Mouse (Mus musculus) heart, embryonic 16.5 days (tissue): ENCODE measurements around the gene Pck1. TPM values are rescaled to one million over a fixed set of nuclear protein-coding genes. Genes with fewer than 3 reads are reported as not detected.
"Not testable (repeated sequence)": the region's sequence is repeated elsewhere in the genome, so short reads cannot be mapped to it uniquely, and the experiment has no call there.

Source experiments
- ATAC-seq: fragments of 200-750 bp; cut with Nextera tagmentation; replicated peaks from 2 replicates; pipeline ENCODE4 v1.8.0; 2017; ENCODE audit warnings: moderate number of reproducible peaks; ENCODE audit not compliant: insufficient read depth, low FRiP score; ENCODE audit errors: extremely low read depth
- H3K27ac ChIP-seq: fragments of 300-500 bp; sonication (generic); 2 replicates; pipeline ENCODE4 v1.5.1; 2014; ENCODE audit warnings: mild to moderate bottlenecking, low read length, control low read depth, moderate library complexity
- H3K27me3 ChIP-seq: fragments of 300-500 bp; sonication (generic); 2 replicates; pipeline ENCODE4 v1.6.1; 2014; ENCODE audit warnings: low read length, mixed read lengths; ENCODE audit not compliant: control insufficient read depth, insufficient read depth
- H3K36me3 ChIP-seq: fragments of 300-500 bp; sonication (generic); 2 replicates; pipeline ENCODE4 v1.6.1; 2014; ENCODE audit not compliant: control insufficient read depth, insufficient read depth
- H3K4me1 ChIP-seq: fragments of 300-500 bp; sonication (generic); 2 replicates; pipeline ENCODE4 v1.6.1; 2014; ENCODE audit warnings: low read length, mixed read lengths; ENCODE audit not compliant: control insufficient read depth, insufficient read depth
- H3K4me2 ChIP-seq: fragments of 300-500 bp; sonication (generic); 2 replicates; pipeline ENCODE4 v1.6.1; 2014; ENCODE audit warnings: low read depth, mild to moderate bottlenecking, control low read depth, low read length
- H3K4me3 ChIP-seq: fragments of 300-500 bp; sonication (generic); 2 replicates; pipeline ENCODE4 v1.5.1; 2014; ENCODE audit warnings: mild to moderate bottlenecking, control low read depth, low read length
- H3K9ac ChIP-seq: fragments of 300-500 bp; sonication (generic); 2 replicates; pipeline ENCODE4 v1.6.1; 2014; ENCODE audit warnings: low read length, control low read depth
- H3K9me3 ChIP-seq: fragments of 300-500 bp; sonication (generic); replicated peaks from 2 replicates; pipeline ENCODE4 v1.6.1; 2016; ENCODE audit warnings: low read length; ENCODE audit not compliant: control insufficient read depth
- WGBS: fragments of 180-500 bp; shearing (Covaris S2); extraction: QIAGEN DNeasy Blood & Tissue Kit; methylation state at CpG from one replicate; pipeline ENCODE4 v1.1.7; 2014; 5-methylcytosine and 5-hydroxymethylcytosine counted together
- polyA plus RNA-seq: library from polyadenylated mRNA; unstranded; fragments of >200 nt; fragmentation: Nextera tagmentation; extraction: Ambion mirVana; gene quantifications from 2 replicates; pipeline ENCODE4 v1.2.1, GENCODE M21; 2015

The Pck1 gene
- polyA plus RNA-seq, 1 experiment from 2014 or later: 0.13 TPM

DNA sequence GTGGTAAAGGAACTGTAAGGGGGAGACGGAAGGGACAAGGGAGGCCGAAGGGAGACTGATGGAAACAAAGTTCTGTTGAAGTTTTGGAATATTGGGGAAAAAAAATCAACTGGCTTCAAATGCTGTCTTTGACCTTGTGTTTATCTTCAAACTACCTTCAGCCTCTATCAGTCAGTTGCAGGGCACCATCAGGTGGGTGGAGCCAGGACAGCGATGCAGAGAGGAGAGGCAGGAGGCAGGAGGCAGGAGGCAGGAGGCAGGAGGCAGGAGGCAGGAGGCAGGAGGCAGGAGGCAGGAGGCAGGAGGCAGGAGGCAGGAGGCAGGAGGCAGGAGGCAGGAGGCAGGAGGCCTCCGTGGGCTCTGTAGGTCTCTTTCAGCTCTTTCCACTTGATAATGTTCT is 32.7 kb upstream of the Pck1 start:
- not testable (repeated sequence) for H3K4me3 ChIP-seq, H3K27ac ChIP-seq, H3K4me2 ChIP-seq, H3K27me3 ChIP-seq, ATAC-seq, H3K4me1 ChIP-seq, H3K36me3 ChIP-seq, H3K9ac ChIP-seq, H3K9me3 ChIP-seq
- 51% methylated on average over 4 of the region's 4 CpGs for WGBS

DNA sequence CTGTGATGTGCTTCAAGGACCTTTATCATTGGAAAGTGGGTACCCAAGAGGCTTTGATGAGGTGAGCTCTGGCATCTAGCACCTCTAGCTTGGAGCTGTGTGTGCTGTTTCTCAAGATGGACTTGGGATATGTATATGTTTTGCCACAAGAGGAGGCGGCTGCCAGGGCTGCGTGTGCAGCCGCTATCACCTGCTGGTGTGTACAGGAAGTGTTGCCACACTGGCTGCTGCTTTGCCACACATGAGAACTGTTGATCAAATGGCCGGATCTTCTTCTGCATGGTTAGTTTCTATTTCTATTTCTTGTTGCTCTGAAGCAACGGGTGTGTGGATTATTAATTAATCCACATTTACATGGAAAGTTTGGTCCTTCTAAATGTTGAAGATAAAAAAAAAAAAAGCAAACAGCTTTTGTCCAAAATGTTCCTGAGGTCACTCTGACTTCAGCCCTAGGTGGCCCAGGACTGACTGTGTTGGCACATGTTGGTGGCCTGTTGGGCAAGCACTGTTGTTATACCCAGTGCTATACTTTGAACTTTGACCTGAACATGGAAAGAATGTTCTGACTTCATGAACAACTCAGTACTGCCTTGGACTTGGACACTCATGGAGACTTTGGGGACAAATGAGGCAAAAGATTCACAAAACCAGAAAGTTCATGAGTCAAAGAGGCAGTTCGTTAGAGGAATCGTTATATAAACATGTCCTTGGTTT is 28.7 kb upstream of the Pck1 start:
- Histone ChIP-seq H3K4me3 (no peak overlapping the region), H3K9me3 (0 out of 2 replicates have a peak, but pooled peaks cover 3% of the 10 kb centered on the region), H3K36me3 (no peaks in the 10 kb centered on the region; the same call in 1 of the 2 replicates), H3K4me2 (no peak overlapping the region), H3K27me3 (no peaks in the 10 kb centered on the region), H3K9ac (no peak overlapping the region), H3K27ac (no peak overlapping the region), H3K4me1 (no peaks in the 10 kb centered on the region)
- 82% methylated on average over 7 of the region's 7 CpGs for WGBS
- ATAC-seq: no peak

DNA sequence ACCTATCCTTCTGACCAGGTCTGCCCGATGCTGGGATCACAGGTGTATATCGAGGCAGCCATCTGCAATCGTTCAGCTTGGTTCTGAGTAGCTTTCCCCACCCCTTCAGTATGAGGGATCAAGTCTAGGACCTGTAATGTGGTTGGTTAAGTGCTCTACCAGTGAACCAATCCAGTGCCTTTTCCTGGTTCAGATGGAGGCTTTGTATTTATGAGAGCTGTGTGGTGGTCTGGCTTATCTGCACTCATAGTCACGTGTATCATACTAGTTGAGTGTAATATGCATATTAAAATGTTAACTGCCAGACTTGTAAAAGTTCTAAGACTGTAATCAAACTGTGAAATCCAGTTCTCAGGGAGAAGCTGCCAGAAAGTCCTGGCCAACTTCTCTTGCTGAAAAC is 26.5 kb upstream of the Pck1 start:
- H3K4me3 ChIP-seq: no peak overlapping the region
- no peaks in the 10 kb centered on the region; the same call in 1 of the 2 replicates for H3K36me3 ChIP-seq
- H3K4me2 ChIP-seq: no peak overlapping the region
- 0 out of 2 replicates have a peak, but pooled peaks cover 3% of the 10 kb centered on the region for H3K9me3 ChIP-seq
- ATAC-seq: no peak
- no peak overlapping the region for H3K9ac ChIP-seq
- H3K27ac ChIP-seq: no peak overlapping the region
- H3K4me1 ChIP-seq: no peaks in the 10 kb centered on the region
- H3K27me3 ChIP-seq: no peaks in the 10 kb centered on the region
- WGBS: 75% methylated on average over 4 of the region's 4 CpGs

DNA sequence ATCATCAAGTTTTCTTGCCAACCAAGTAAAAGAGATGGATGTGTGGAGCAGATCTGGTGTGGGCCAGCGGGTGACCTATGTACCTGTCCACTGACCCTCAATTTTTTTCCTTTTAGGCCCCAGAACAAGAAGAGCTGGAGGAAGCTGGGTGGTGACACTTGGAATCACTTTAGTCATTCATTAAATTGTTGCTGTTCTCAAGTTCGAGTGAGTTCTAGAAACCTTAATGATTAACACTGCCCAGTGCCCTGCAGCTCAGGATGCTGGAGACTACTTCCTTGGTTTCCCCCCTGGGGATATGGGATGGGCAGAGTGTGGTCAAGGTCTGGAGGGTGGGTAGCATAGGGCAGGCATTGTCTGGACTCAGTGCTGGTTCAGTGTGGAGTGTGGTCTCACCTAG is 23.7 kb upstream of the Pck1 start:
- WGBS: 77% methylated on average over 2 of the region's 2 CpGs
- 0 out of 2 replicates have a peak, but pooled peaks cover 3% of the 10 kb centered on the region for H3K9me3 ChIP-seq
- no peaks in the 10 kb centered on the region; the same call in 1 of the 2 replicates for H3K36me3 ChIP-seq
- H3K9ac ChIP-seq: no peak overlapping the region
- no peak for ATAC-seq
- H3K27ac ChIP-seq: no peak overlapping the region
- H3K4me1 ChIP-seq: peaks cover 3% of the 10 kb centered on the region; the same call in 1 of the 2 replicates
- no peaks in the 10 kb centered on the region for H3K27me3 ChIP-seq
- H3K4me3 ChIP-seq: no peak overlapping the region
- H3K4me2 ChIP-seq: no peak overlapping the region

DNA sequence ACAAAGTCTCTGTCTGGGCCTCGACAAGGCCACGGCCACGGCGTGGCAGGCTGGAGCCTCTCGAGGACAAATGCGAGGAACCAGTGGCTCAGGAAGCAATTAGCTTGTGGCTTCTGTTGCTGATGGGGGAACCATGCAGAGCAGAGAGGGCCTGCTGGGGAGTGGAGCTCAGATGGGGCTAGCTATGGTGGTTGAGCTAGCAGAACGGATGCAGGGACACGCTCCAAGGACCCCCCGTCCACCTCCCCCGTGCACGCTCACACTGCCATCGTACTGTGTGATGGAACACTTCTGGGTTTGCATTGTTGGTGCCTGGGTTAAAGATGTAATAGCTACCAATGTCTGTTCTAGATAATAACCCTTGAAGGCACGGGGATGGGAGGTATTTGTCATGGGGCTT is 20.6 kb upstream of the Pck1 start:
- 82% methylated on average over 13 of the region's 13 CpGs for WGBS
- Histone ChIP-seq H3K4me2 (no peak overlapping the region), H3K4me1 (peaks cover 10% of the 10 kb centered on the region; the same call in 1 of the 2 replicates), H3K4me3 (no peak overlapping the region), H3K27ac (no peak overlapping the region), H3K36me3 (no peaks in the 10 kb centered on the region), H3K27me3 (no peaks in the 10 kb centered on the region), H3K9ac (no peak overlapping the region), H3K9me3 (no peaks in the 10 kb centered on the region)
- no peak for ATAC-seq

DNA sequence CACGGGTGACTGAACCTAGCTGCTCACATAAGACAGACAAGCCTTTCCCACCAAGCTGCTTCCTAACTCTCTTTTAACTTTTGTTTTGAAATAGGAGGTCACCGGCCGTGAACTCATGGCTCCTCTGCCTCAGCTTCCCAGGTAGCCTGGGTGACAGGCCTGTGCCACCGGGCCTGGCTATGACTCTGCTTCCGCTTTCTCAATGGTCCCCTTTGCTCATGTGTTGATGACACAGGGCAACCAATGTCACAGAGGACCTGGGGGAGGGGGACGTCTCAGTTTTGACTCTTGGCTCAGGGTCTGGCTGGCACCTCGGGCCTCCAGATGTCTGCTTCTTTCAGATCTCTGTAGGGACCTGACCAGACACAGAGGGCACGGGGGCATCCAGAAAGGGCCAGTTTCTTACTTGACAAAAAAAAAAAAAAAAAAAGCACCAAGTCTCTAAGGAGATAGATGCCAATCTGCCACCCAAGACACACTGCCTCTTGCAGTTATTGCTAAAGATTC is 20.0 kb upstream of the Pck1 start:
- Histone ChIP-seq H3K9me3 (no peaks in the 10 kb centered on the region), H3K36me3 (no peaks in the 10 kb centered on the region), H3K4me2 (no peak overlapping the region), H3K9ac (no peak overlapping the region), H3K27me3 (no peaks in the 10 kb centered on the region), H3K4me3 (no peak overlapping the region), H3K4me1 (peaks cover 10% of the 10 kb centered on the region; the same call in 1 of the 2 replicates), H3K27ac (no peak overlapping the region)
- ATAC-seq: no peak
- WGBS: 76% methylated on average over 8 of the region's 8 CpGs

DNA sequence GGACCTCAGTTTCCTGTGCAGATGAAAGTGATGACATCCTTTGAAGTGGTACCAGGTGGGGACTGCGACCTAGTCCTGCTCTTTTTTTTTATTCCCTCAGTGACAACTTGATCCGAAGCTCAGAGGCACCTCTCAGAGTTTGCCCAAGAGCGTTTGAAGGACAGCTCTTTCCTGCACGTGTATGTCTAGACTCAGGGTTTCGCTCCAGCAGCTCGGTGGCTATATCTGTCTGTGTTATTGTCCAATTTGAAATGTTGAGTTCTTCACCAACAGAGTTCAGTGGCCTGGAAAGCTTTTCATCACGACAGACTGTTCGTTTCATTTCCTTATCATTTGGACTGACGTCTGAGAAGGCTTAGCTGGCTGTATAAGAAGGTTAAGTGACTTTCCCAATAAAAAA is 18.2 kb upstream of the Pck1 start:
- Histone ChIP-seq H3K4me1 (peaks cover 17% of the 10 kb centered on the region), H3K9me3 (no peaks in the 10 kb centered on the region), H3K27me3 (no peaks in the 10 kb centered on the region), H3K36me3 (no peaks in the 10 kb centered on the region), H3K4me3 (no peak overlapping the region), H3K4me2 (0 out of 2 replicates have a peak overlapping the region, but pooled peaks have one; percentile 6), H3K27ac (peak overlapping the region; percentile 49; the same call in 1 of the 2 replicates), H3K9ac (no peak overlapping the region)
- peak; percentile 74 for ATAC-seq
- WGBS: 18% methylated on average over 9 of the region's 9 CpGs

DNA sequence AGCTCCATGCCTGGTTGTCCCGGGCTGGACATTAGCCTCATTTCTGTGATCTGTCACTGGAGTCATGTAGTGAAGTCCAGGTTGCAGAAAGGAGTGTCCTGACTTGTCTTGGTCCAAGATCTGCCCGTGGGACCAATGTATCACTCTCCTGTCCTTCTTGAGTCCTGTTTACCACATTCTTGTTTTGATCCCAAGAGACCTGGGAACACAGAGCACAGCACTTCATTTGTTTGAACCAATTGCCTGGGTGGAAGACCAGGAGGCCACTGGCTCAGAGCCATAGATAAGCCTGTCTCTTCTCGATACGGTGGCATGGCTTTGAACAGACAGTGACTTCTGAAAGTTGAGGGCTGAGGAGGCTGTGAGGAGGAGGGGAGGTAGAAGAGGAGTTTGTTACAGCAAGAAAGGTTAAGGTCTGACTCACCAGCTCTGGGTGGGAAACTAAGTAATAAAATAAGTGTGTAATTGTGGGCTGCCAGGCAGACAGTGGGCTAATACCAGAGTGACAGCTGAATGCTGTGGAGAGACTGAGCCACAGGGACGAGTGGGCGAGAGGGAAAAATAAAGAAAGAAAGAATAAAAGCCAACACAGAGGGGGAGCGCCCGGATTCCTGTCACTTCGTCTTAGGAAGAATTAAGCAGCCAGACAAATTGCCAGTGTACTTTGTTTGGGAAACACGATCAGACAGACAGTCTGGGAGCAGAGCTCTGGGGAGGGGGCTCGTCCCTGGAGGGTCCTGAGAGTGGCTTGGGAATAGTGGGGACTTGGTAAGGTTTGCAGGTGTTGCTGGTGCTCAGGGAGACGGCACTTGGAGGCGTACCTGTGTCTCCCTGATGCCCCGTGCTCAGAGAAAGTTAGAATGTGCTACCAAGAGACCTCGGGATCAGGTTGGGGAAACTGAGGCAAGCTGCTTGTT is 14.3 kb upstream of the Pck1 start:
- Histone ChIP-seq H3K4me2 (no peak overlapping the region), H3K9ac (no peak overlapping the region), H3K4me3 (no peak overlapping the region), H3K9me3 (no peaks in the 10 kb centered on the region), H3K36me3 (no peaks in the 10 kb centered on the region), H3K27ac (no peak overlapping the region), H3K27me3 (peaks cover 6% of the 10 kb centered on the region; the same call in 1 of the 2 replicates), H3K4me1 (peaks cover 14% of the 10 kb centered on the region)
- ATAC-seq: no peak
- WGBS: 61% methylated on average over 15 of the region's 15 CpGs
